Mouse (Mus musculus) olfactory bulb, adult 2 months (tissue): Measurements from ENCODE around the gene Mgrn1.

Experiments used
- CTCF ChIP-seq: fragments of 200-500 bp; IDR thresholded peaks from 2 replicates; pipeline ENCODE4 v1.5.1; 2012; ENCODE audit warnings: low read depth, mild to moderate bottlenecking, low read length, moderate library complexity; ENCODE audit not compliant: insufficient read depth
- POLR2A ChIP-seq: fragments of 200-500 bp; IDR thresholded peaks from 2 replicates; pipeline ENCODE4 v1.6.1; 2012; ENCODE audit warnings: mild to moderate bottlenecking, low read depth, low read length, moderate library complexity; ENCODE audit not compliant: insufficient read depth

DNA sequence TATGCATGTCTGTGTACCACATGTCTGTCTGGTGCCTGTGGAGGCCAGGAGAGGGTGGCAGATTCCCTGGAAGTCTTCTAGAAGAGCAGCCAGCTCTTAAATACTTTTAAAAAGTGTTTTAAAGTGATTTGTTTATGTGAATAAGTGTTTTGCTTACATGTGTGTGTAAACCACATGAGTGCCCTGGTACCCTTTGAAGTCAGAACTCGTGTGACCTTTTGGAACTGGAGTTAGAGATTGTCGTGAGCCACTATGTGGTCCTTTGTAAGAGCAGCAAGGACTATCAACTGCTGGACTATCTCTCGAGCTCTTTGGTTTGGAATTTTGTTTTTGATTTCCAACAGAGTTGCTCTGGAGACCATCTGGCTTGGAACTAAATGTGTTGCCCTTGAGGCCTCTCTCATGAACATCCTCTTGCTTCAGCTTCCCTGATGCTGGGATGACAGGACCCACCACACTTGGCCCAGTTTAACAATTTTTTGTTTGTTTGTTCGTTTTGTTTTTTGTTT lies 4.2 kb downstream of the Mgrn1 start:
- TF ChIP-seq CTCF (no peak), POLR2A (no peak)
